Mouse (Mus musculus): ENCODE data around the gene Tfcp2.
"Not testable (repeated sequence)": the region's sequence is repeated elsewhere in the genome, so short reads cannot be mapped to it uniquely, and the experiment has no call there.

Tfcp2 gene

DNA sequence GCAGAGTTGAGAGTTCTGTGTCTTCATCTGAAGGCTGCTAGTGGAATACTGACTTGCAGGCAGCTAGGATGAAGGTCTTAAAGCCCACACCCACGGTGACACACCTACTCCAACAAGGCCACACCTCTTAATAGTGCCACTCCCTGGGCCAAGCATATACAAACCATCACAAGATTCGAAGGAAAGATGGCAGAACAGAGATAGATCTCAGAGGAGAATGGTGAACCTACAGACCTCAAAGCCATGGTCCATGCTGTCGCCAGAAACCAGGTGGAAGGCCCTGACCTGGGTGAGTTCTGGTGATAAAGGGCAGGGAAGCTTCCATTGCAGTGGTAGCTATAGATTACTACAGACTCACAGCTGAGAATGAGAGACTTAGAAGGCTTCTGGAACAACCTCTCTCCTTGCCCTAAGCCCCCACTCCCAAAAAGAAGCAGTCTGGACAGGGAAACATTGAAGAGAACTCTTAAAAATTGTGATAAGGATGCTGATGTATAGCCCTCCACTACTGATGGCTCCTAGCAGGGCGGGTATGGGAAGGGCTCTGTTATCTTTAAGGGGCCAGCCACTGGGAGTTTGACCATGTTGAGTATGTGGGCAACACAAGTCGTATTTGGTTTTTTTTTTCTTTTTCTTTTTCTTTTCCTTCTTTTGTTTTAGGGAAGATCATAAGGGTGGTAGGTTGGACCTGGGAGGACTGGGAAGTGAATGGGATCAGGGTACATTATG, 6.1 kb upstream of the Tfcp2 start:
- DNase-seq (ENCODE audit: extremely low spot score, low spot score), result no peak

DNA sequence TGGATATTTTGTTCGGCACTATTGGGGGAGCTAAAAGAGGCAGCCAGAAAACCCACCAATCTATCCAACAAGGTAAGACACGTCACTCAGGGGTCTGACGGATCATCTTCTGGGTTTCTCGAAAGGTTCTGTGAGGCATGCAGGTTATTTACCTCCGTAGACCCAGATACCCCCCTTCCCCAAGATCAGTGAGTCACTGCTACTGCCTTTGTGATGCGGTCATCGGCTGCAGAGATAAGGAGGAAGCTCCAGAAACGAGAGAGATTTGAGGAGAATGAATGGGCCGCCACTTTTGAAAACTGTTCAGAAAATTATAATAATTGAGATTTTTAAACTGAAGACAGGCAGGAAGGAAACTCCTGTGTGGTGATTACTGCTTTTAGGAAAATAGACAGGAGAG, 4.6 kb upstream of the Tfcp2 start:
- no peak for DNase-seq (ENCODE audit: extremely low spot score, low spot score)

DNA sequence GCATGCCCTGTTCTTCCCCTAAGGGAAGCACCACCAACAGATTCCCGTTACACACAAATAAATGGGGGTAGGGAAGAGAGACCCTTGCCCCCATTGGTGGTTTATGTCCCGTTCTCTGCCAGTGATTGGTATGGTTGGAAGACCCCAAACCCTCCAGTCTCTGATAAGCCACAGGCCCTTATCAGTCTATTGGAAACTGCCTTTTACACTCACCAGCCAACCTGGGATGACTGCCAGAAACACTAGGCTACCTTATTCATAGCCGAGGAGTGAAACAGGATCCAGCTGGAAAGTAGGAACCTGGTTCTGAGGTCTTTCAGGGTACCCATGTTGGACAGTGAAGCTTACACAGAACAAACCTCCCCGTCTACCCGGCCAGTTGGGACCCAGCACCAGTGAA, 4.2 kb upstream of the Tfcp2 start:
- DNase-seq (ENCODE audit: extremely low spot score, low spot score), result no peak

DNA sequence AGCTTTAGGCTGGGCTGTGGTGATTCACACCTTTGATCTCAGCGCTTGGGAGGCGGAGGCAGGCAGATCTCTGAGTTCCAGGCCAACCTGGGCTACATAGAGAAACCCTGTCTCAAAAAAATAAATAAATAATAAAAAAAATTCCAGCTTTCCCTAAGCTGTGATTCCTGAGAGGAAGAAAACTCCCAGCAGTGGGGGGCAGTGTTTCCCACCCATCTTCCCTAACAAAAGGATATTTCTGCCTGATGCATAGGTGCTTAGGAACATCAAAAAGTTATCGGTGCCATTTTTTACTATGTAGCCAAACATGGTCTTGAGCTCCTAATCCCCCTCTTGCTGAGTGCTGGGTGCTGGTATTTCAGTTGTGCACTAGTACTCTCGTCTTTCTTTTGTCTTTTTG, 1.5 kb downstream of the Tfcp2 start:
- DNase-seq (ENCODE audit: extremely low spot score, low spot score), result no peak

DNA sequence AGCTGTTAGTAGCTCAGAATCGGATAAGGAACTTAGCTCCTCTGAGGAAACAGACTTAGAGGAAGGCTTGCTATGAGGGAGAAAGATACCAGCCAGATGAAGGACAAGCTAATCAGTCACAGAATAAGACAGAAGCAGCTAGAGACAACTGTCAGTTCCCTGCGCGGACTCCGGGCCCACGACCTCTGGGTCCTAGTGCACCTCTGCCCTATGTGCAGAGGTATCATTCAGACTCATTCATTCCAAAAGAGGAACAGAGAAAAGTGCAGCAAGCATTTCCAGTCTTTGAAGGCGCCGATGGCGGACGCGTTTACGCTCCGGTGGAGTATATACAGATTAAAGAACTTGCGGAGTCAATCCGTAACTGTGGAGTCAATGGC, 8.2 kb downstream of the Tfcp2 start:
- not testable (repeated sequence) for DNase-seq (ENCODE audit: extremely low spot score, low spot score)

DNA sequence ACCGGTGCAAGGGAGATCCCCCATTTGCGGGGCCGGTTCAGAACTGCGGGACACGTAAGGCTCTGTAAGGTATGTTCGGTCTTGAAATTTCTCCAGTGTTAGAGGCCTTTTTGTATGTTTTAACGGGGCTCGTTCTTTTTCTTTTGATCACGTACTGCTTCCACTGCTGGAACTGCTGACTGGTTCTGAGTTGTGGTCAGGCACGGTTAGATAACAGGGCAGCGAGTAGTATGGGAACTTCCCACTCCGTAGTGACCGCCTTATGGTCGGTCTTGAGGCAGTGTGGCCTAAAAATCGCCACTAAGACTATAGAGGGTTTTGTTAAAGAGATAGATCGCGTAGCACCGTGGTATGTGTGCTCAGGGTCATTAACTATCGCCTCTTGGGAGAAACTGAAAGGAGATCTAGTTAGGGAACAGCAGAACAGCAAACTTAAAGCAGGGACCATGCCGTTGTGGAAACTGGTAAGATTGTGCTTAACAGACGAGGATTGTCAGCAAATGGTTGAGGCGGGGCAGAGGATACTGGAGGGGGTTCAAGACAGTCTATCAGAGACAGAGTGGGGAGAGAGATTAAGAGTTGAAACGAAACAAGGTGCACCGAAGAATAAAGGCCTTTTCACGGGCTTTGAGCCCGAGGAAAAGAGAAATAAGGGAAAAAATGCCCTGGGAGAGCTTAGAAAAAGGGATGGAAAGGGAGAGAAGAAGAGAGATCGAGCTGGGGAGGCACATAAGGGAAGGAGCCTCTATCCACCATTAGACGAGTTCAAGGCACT, 8.7 kb downstream of the Tfcp2 start:
- DNase-seq (ENCODE audit: extremely low spot score, low spot score), result not testable (repeated sequence)

DNA sequence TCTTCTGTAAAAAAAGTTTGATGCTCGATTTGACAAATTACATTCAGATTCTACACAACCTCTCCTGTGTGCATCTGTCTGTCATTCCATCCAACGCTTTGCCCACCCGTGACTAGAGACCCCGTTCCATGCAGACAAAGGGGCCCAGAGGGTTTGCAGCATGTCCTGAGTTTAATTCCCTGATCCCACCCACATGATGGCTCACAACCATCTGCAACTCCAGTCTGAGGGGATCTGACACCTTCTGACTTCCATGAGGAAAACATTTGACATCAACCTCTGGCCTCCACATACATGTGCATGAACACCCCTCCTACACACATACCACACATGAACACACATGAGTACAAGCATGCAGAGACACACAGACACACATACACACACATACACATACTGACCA, 10.4 kb downstream of the Tfcp2 start:
- no peak for DNase-seq (ENCODE audit: extremely low spot score, low spot score)

DNA sequence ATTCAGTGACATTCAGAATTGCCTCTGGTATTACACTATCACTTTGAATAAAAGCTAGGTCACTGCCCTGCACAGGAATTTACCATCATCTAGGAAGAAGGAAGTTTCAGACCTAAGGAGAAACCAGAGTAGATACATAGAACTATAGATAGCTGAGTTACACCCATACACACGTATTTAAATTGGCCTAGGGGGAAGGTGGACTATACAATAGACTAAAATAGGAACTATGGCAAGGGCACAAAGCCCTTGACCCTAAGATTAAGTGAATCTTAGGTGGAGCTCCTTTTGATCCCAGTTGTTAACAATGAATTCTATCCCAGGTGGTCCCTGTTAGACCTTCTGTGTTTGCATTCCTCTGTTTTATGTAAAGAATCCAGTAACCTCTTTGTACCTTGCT, 10.8 kb downstream of the Tfcp2 start:
- not testable (repeated sequence) for DNase-seq (ENCODE audit: extremely low spot score, low spot score)

DNA sequence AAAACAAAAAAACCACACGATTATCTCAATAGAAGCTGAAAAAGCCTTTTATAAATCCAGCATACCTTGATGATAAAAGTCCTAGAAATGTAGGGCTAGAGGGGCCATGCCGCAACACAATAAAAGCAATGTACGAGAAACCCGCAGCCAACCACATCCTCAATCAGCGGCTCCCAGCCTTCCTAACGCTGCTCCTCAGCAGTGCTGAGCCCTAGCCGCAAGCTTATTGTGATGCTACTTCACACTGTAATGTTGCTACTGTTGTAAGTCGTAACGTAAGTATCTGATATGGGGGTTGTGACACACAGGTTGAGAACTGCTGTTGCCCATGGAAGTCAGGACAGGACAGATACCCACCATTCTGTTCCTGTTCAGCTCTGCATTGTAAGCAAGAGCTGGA, 12.4 kb downstream of the Tfcp2 start:
- DNase-seq (ENCODE audit: extremely low spot score, low spot score), result no peak

DNA sequence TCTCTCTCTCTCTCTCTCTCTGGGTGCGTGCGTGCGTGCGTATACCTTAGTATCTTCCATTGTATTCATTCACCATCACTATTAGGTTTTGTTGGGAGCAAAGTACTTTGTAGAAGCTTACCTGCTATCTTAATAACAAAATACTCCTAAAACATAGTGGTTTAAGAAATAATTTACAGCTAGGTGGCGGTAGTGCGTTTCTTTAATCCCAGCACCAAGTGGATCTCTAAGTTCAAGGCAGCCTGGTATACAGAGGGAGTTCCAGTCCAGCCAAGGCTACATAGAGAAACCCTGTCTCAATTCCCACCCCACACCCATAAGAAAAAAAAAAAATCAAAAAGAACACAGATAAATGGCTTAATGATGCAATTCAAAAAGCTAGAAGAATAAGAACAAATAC, 13.9 kb downstream of the Tfcp2 start:
- no peak for DNase-seq (ENCODE audit: extremely low spot score, low spot score)

DNA sequence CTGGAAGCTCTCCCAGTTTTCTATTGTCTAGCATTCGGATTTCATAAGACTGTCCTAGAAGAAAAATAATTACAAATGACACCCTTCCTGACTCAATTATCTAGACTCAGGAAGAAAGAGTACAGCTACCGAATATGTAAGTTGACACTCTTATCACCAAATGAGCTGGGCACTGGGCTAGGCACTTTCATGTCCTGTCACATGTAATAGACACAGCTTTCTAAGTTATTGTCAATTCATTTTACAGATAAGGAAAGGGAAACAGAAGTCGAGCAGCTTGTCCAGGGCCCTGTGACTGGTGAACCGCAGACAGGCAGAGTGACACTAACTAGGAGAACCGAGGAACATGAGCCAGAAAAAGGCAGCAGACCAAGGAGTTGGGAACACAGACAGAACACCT, 23.9 kb downstream of the Tfcp2 start:
- no peak for DNase-seq (ENCODE audit: extremely low spot score, low spot score)

DNA sequence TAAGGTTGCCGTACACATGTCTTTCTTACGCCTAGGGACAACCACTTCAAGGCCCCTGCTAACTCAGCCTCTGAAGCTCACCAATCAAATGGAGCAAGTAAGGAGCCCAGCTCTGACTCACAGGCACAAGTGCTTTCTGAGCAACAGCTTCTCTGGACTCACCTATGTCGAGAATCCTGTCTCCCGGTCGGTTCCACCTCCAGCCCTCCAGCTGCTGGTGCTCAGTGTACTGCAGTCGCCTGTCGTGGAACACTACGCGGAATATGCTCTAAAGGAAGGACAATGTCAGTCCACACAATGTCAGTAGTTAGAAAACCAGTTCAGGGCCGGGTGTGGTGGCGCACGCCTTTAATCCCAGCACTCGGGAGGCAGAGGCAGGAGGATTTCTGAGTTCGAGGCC, 26.4 kb downstream of the Tfcp2 start:
- no peak for DNase-seq (ENCODE audit: extremely low spot score, low spot score)

DNA sequence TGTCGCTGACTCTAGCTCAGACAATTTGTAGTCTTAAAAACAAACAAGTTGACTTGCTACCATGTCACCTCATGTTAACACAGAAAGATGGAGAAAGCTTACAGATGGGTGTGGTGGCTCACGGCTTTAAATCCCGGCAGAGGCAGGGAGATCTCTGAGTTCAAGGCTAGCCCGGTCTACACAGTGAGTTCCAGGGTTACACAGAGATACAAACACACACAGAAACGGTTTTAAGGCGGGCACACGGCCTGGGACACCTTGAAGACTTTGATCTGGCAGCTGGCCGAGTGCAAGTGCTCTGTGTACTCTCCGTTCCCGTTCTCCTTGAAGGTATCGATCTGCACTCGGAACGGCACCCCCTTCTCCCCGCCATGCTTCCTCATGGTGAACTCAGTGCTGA, 31.5 kb downstream of the Tfcp2 start:
- no peak for DNase-seq (ENCODE audit: extremely low spot score, low spot score)

DNA sequence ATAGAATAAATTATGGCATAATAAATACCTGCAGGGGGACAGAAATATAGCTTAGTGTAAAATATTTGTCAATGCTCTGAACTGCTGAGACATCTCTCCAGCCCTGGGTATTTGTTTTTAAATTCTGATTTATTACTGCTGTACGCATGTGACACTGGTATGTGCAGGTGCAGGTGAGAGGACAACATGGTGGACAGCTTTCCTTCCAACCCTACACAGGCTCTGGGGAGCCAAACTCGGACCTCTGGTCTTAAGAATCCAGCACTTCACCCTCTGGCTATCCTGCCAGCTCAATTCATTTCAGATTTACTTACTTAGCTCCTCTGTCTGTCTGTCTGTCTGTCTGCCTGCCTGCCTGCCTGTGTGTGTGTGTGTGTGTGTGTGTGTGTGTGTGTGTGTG, 36.7 kb downstream of the Tfcp2 start:
- no peak for DNase-seq (ENCODE audit: extremely low spot score, low spot score)

DNA sequence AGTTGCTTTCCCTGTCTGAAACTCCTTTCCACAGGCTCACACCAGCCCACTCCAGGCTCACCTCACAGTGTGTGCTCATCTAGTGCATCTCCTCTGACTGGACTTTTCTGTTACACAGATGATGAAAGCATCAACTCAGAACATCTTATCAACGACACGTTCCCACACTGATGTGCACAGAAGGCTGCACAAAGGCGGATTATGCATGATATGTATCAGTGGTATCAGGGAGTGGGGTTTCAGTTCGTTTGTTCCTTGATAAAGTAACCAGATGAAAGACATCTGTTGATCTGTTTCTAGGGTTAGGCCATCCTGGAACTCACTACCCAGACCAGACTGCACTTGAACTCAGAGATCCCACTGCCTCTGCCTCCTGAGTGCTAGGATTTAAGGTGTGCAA, 38.4 kb downstream of the Tfcp2 start:
- no peak for DNase-seq (ENCODE audit: extremely low spot score, low spot score)

DNA sequence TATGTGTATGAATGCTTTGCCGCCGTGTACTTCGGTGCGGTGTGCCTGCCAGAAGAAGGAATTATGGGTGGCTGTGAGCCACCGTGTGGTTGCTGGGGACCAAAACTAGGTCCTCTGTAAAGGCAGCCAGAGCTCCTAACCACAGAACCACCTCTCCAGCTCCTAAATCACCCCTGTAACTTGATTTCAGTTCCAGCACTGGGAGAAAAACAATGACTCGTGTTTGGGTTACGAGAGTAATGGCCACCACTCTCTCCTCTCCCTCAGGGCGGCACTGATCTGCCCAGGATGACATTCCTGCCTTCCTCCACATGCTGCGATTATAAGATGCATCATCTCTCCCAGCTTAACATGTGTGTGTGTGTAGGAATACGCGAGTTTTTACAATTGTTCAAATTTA, 41.7 kb downstream of the Tfcp2 start:
- no peak for DNase-seq (ENCODE audit: extremely low spot score, low spot score)

DNA sequence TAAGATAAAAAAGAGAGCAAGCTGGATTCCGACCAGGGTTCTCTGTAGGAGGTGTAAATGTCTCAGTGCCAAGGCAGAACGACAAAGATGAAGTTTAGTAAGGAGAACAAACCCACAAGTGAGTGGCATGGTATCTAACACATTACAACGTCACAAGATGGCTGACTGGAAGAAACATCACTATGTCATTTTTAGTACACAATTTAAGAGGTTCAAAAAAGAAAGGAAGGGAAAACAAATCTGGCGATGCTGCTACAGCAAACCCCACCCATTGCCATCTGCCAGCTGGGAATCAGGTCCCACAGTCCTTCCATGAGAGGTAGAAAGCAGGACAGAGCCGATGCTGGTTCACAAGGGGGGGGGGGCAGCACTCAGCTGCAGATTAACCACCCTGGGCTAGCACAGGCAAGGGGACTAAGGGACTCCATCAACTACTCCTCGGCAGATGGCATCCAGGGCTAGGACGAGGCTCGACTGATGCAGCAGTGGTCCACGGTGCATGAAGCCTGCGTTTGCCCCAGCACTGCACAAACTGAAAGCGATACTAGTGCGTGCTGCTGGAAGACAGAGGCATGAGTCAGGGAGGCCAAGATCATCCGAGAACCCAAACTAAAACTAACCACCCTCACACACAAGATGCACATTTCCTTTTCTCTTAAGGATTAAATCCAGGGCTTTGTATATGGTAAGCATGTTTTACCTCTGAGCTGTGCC, 43.2 kb downstream of the Tfcp2 start:
- DNase-seq (ENCODE audit: extremely low spot score, low spot score), result no peak

DNA sequence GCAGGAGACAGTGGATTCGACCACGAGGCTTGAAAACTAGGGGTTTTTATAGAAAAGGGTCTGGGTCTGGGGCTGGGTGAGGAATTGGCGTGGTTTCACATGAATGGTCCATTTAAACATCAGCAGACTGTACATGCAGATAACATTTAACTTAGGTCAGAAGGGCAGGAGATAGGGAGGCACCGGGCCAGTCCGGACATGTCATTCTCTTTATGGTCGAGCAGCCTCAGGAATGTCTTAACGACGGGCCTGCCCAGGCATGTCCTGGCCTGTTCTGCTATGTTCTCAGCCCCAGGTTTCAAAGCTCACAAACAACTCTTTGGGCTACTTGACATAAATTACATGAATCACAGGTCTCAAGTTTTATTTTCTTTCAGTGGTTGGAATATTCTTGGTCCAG, 52.3 kb downstream of the Tfcp2 start:
- DNase-seq (ENCODE audit: extremely low spot score, low spot score), result not testable (repeated sequence)

DNA sequence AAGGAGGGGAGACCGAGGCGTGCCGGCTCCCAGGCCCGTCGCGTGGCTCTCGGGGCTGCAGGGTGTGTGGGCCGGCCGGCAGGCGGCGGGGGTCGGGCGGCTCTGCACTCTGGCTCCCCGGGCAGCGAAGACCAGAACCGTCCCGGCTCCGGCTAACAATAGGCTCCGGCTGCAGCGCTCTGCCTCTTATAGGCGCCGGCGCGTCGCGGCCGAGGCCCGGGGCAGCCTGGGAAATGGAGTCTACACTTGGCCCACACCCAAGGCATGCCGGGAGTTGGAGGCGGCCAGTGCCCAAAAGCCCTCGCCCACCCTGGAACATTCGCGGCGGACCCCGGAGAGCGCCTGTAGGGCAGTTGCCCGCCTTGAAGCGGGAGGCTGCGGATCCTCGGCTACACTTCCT, 56.7 kb downstream of the Tfcp2 start, which contains the start of gene Csrnp2:
Gene Csrnp2 (minus strand): TSS at position 387 of the 400 bp plus-strand sequence.
- DNase-seq (ENCODE audit: extremely low spot score, low spot score), result peak; percentile 99

DNA sequence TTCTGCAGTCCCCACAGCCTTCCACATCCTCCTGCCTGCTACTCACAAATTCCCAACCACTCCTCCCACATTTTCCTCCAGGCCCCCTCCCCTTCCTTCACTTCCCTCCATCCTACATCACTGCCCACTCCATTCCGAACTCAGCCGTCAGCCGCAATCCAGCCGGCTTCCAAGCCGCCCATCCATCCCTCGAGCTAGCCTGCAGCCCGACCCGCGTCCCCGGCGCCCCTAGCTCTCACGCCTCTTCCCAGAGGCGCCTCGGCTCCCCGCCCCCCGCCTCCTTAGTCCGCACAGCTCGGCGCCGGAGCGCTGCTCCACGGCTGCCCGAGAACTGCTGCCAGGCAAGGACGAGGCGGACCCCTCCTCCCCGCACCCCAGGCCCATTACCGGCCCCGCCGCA, 57.2 kb downstream of the Tfcp2 start:
- no peak for DNase-seq (ENCODE audit: extremely low spot score, low spot score)

DNA sequence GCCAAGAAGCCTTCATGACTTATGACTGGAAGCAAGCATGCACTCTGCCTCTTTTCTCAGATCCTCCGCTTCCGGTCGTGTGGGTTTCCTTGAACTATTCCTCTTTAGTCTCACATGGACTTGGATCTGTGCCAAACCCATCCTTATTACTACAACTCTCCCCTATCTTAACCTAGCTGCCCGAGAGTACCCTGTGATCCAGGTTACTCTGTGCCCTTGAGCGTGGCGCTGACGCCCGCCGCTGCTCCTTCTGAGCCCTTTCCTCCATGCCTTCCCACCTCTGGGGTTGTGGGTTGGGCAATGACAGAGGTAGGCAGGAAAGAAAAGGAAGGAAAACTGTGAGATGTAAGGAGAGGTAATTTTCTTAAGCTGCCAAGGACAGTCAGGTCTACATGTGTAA, 59.8 kb downstream of the Tfcp2 start:
- no peak for DNase-seq (ENCODE audit: extremely low spot score, low spot score)

DNA sequence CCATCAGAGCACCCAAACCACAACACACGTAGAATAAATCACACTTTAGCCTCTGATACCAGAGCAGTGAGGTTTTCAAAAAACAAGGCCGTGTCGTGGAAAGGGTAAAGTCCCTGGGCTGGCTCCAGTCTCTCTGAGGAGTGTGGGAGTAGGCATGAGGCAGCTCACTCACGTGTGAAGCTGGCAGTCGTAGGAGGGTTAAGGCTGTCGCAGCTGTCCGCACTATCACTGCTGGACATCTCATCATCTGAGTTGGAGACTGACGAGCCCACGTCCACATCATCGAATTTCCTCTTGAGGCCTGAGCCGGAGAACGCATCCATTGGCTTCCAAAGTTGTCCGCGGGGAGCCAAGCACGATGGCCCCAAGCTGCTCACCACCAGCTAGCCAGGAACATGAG, 62.5 kb downstream of the Tfcp2 start:
- DNase-seq (ENCODE audit: extremely low spot score, low spot score), result no peak
